Mouse (Mus musculus): ENCODE results near the gene Rabl2.

GRCm38 (mm10) chr15:89589146-89589545 is 2.6 kb downstream of the Rabl2 start:
- TF ChIP-seq CTCF (IDR thresholded peaks at IDR 0.05; ENCODE audit: extremely low read depth, insufficient read depth, low read length): no peak
- TF ChIP-seq POLR2A (IDR thresholded peaks at IDR 0.05; ENCODE audit: extremely low read depth, insufficient read depth, low read length): no peak

Measured in cortical plate, adult 2 months (tissue).